Mouse (Mus musculus) intestine, embryonic 16.5 days (tissue): Measurements from ENCODE around the gene Gatad2a. TPM values are rescaled to one million over a fixed set of nuclear protein-coding genes. Genes with fewer than 3 reads are reported as not detected.

Experiments
- ATAC-seq: fragments of 200-750 bp; cut with Nextera tagmentation; 2 replicates; pipeline ENCODE4 v1.8.0; 2017; ENCODE audit warnings: moderate TSS enrichment, moderate library complexity
- H3K27ac ChIP-seq: fragments of 300-500 bp; sonication (generic); 2 replicates; pipeline ENCODE4 v1.5.1; 2014; ENCODE audit warnings: mild to moderate bottlenecking, low read length
- H3K27me3 ChIP-seq: fragments of 300-500 bp; sonication (generic); replicated peaks from 2 replicates; pipeline ENCODE4 v1.6.1; 2014; ENCODE audit warnings: low read length, control low read depth, mixed read lengths; ENCODE audit not compliant: control insufficient read depth, insufficient read depth
- H3K36me3 ChIP-seq: fragments of 300-500 bp; sonication (generic); 2 replicates; pipeline ENCODE4 v1.6.1; 2014; ENCODE audit warnings: low read length, control low read depth; ENCODE audit not compliant: control insufficient read depth, insufficient read depth
- H3K4me1 ChIP-seq: fragments of 300-500 bp; sonication (generic); 2 replicates; pipeline ENCODE4 v1.6.1; 2014; ENCODE audit warnings: low read length, control low read depth, mixed read lengths; ENCODE audit not compliant: control insufficient read depth, insufficient read depth
- H3K4me2 ChIP-seq: fragments of 300-500 bp; sonication (generic); 2 replicates; pipeline ENCODE4 v1.6.1; 2014; ENCODE audit warnings: low read depth, low read length, control low read depth
- H3K4me3 ChIP-seq: fragments of 300-500 bp; sonication (generic); 2 replicates; pipeline ENCODE4 v1.5.1; 2014; ENCODE audit warnings: mild to moderate bottlenecking, low read length
- H3K9ac ChIP-seq: fragments of 300-500 bp; sonication (generic); 2 replicates; pipeline ENCODE4 v1.6.1; 2014; ENCODE audit warnings: low read depth, low read length
- H3K9me3 ChIP-seq: fragments of 300-500 bp; sonication (generic); 2 replicates; pipeline ENCODE4 v1.6.1; 2016; ENCODE audit warnings: low read length, control low read depth; ENCODE audit not compliant: control insufficient read depth
- WGBS: fragments of 180-500 bp; shearing (Covaris S2); extraction: QIAGEN DNeasy Blood & Tissue Kit; methylation state at CpG from one replicate; pipeline ENCODE4 v1.1.7; 2014; 5-methylcytosine and 5-hydroxymethylcytosine counted together
- polyA plus RNA-seq: library from polyadenylated mRNA; unstranded; fragments of >200 nt; fragmentation: Nextera tagmentation; extraction: Ambion mirVana; gene quantifications from 2 replicates; pipeline ENCODE4 v1.2.1, GENCODE M21; 2015

Gatad2a gene
- polyA plus RNA-seq, 1 experiment from 2014 or later, result 36.0 TPM

GRCm38 (mm10) chr8:69877992-69878391, 118.2 kb downstream of the Gatad2a start:
- H3K4me1 ChIP-seq, result peaks cover 12% of the 10 kb centered on the region
- no peaks in the 10 kb centered on the region for H3K36me3 ChIP-seq
- H3K4me2 ChIP-seq, result no peak overlapping the region
- H3K9me3 ChIP-seq, result no peaks in the 10 kb centered on the region
- no peak for ATAC-seq
- WGBS, result 63% methylated on average over 3 of the region's 3 CpGs
- peaks cover 36% of the 10 kb centered on the region for H3K27me3 ChIP-seq
- no peak overlapping the region for H3K9ac ChIP-seq
- no peak overlapping the region for H3K4me3 ChIP-seq
- no peak overlapping the region for H3K27ac ChIP-seq

GRCm38 (mm10) chr8:69877396-69877795, 118.8 kb downstream of the Gatad2a start:
- peaks cover 9% of the 10 kb centered on the region for H3K4me1 ChIP-seq
- no peak for ATAC-seq
- no peak overlapping the region for H3K4me2 ChIP-seq
- H3K27me3 ChIP-seq, result peaks cover 30% of the 10 kb centered on the region
- no peak overlapping the region for H3K4me3 ChIP-seq
- 80% methylated on average over 4 of the region's 4 CpGs for WGBS
- no peak overlapping the region for H3K27ac ChIP-seq
- no peaks in the 10 kb centered on the region for H3K9me3 ChIP-seq
- H3K36me3 ChIP-seq, result no peaks in the 10 kb centered on the region
- no peak overlapping the region for H3K9ac ChIP-seq

GRCm38 (mm10) chr8:69876967-69877366, 119.2 kb downstream of the Gatad2a start:
- WGBS, result 73% methylated on average over 10 of the region's 10 CpGs
- peaks cover 9% of the 10 kb centered on the region for H3K4me1 ChIP-seq
- no peak overlapping the region for H3K9ac ChIP-seq
- no peak for ATAC-seq
- no peaks in the 10 kb centered on the region for H3K36me3 ChIP-seq
- no peak overlapping the region for H3K4me3 ChIP-seq
- H3K9me3 ChIP-seq, result no peaks in the 10 kb centered on the region
- H3K27ac ChIP-seq, result no peak overlapping the region
- H3K4me2 ChIP-seq, result no peak overlapping the region
- H3K27me3 ChIP-seq, result peaks cover 26% of the 10 kb centered on the region

- H3K27me3 ChIP-seq, result peaks cover 17% of the 10 kb centered on the region
- no peak overlapping the region for H3K4me3 ChIP-seq
- H3K36me3 ChIP-seq, result no peaks in the 10 kb centered on the region
- H3K9ac ChIP-seq, result no peak overlapping the region
- H3K4me1 ChIP-seq, result no peaks in the 10 kb centered on the region
- no peak for ATAC-seq
- WGBS, result 51% methylated on average over 10 of the region's 10 CpGs
- no peaks in the 10 kb centered on the region for H3K9me3 ChIP-seq
- H3K4me2 ChIP-seq, result no peak overlapping the region
- no peak overlapping the region for H3K27ac ChIP-seq
Observed at GRCm38 (mm10) chr8:69876097-69876496, 120.1 kb downstream of the Gatad2a start.

- Histone ChIP-seq H3K27ac (no peak overlapping the region), H3K4me1 (no peaks in the 10 kb centered on the region), H3K9ac (no peak overlapping the region), H3K9me3 (no peaks in the 10 kb centered on the region), H3K27me3 (peaks cover 3% of the 10 kb centered on the region), H3K4me2 (no peak overlapping the region), H3K36me3 (no peaks in the 10 kb centered on the region), H3K4me3 (no peak overlapping the region)
- no peak for ATAC-seq
- WGBS, result 82% methylated on average over 13 of the region's 13 CpGs
Observed at GRCm38 (mm10) chr8:69874654-69875053, 121.5 kb downstream of the Gatad2a start.

GRCm38 (mm10) chr8:69874155-69874554, 122.0 kb downstream of the Gatad2a start:
- Histone ChIP-seq H3K9ac (no peak overlapping the region), H3K9me3 (no peaks in the 10 kb centered on the region), H3K4me2 (no peak overlapping the region), H3K4me3 (no peak overlapping the region), H3K27ac (no peak overlapping the region), H3K27me3 (no peaks in the 10 kb centered on the region), H3K4me1 (no peaks in the 10 kb centered on the region), H3K36me3 (no peaks in the 10 kb centered on the region)
- 12% methylated on average over 9 of the region's 9 CpGs for WGBS
- ATAC-seq, result no peak

GRCm38 (mm10) chr8:69870907-69871306, 125.3 kb downstream of the Gatad2a start:
- no peak for ATAC-seq
- H3K27me3 ChIP-seq, result no peaks in the 10 kb centered on the region
- H3K4me1 ChIP-seq, result no peaks in the 10 kb centered on the region
- H3K4me3 ChIP-seq, result no peak overlapping the region
- H3K4me2 ChIP-seq, result no peak overlapping the region
- H3K27ac ChIP-seq, result no peak overlapping the region
- whole genome bisulfite sequencing, result 81% methylated on average over 6 of the region's 6 CpGs
- H3K9ac ChIP-seq, result no peak overlapping the region
- H3K9me3 ChIP-seq, result no peaks in the 10 kb centered on the region
- no peaks in the 10 kb centered on the region for H3K36me3 ChIP-seq

GRCm38 (mm10) chr8:69870003-69870765, 126.0 kb downstream of the Gatad2a start:
- no peaks in the 10 kb centered on the region for H3K4me1 ChIP-seq
- no peak for ATAC-seq
- H3K4me2 ChIP-seq, result no peak overlapping the region
- WGBS, result 78% methylated on average over 11 of the region's 11 CpGs
- no peak overlapping the region for H3K27ac ChIP-seq
- no peak overlapping the region for H3K9ac ChIP-seq
- no peak overlapping the region for H3K4me3 ChIP-seq
- H3K36me3 ChIP-seq, result no peaks in the 10 kb centered on the region
- no peaks in the 10 kb centered on the region for H3K27me3 ChIP-seq
- no peaks in the 10 kb centered on the region for H3K9me3 ChIP-seq

- 81% methylated on average over 5 of the region's 5 CpGs for WGBS
- Histone ChIP-seq H3K36me3 (no peaks in the 10 kb centered on the region), H3K9ac (no peak overlapping the region), H3K27me3 (no peaks in the 10 kb centered on the region), H3K9me3 (no peaks in the 10 kb centered on the region), H3K4me2 (no peak overlapping the region), H3K27ac (no peak overlapping the region), H3K4me3 (no peak overlapping the region), H3K4me1 (no peaks in the 10 kb centered on the region)
- ATAC-seq, result no peak
Observed at GRCm38 (mm10) chr8:69867696-69868326, 128.4 kb downstream of the Gatad2a start.
